Mouse (Mus musculus): ENCODE measurements around the gene Spata5.

GRCm38 (mm10) chr3:37482720-37483119 lies 63.0 kb downstream of the Spata5 start:
- no peak for TF ChIP-seq CTCF (IDR thresholded peaks at IDR 0.05; ENCODE audit: low read depth)
- no peak for TF ChIP-seq EP300 (optimal IDR thresholded peaks at IDR 0.05)
